Mouse (Mus musculus): ENCODE data around the gene Asb8.

GRCm38 (mm10) chr15:98093121-98094011 is 72.1 kb downstream of the Asb8 start, which contains the start of gene Senp1:
- TF ChIP-seq CTCF (conservative IDR thresholded peaks at IDR 0.05; ENCODE audit: low read length) (no peak), NANOG (IDR thresholded peaks at IDR 0.05; ENCODE audit: borderline replicate concordance, low read length) (no peak), POU5F1 (IDR thresholded peaks at IDR 0.05; ENCODE audit: borderline replicate concordance, low read length) (no peak)
